Mouse (Mus musculus) urinary bladder, postnatal 4 days (tissue): ENCODE results near the gene Gm49369.
"Not testable (repeated sequence)": the region's sequence is repeated elsewhere in the genome, so short reads cannot be mapped to it uniquely, and the experiment has no call there.

Experiments used
- DNase-seq, 2 experiments: peaks; one replicate each; pipeline ENCODE4 v3.0.0; 2021 to 2022; ENCODE audit warnings: low spot score in 2 of 2

Gm49369 gene

DNA sequence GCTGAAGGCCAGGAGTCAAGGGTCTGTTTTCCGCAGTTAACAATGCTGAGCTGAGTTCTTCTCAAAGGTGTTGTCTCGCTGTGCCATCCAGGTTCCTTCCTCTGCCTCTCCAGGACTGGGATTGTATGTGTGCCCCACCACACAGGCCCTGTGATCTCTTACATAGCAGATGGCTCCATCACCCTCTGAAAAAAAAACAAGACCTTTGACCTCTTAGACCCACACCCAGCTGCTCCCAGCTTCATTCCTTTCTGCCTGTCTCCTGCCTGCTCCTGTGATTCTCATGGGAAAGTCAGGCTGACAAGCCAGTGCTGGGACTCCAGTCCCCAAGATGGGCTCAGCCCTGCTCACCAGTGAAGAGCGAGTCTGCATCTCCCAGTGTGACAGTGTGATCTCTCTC is 54.0 kb downstream of the Gm49369 start:
- no peak for DNase-seq

DNA sequence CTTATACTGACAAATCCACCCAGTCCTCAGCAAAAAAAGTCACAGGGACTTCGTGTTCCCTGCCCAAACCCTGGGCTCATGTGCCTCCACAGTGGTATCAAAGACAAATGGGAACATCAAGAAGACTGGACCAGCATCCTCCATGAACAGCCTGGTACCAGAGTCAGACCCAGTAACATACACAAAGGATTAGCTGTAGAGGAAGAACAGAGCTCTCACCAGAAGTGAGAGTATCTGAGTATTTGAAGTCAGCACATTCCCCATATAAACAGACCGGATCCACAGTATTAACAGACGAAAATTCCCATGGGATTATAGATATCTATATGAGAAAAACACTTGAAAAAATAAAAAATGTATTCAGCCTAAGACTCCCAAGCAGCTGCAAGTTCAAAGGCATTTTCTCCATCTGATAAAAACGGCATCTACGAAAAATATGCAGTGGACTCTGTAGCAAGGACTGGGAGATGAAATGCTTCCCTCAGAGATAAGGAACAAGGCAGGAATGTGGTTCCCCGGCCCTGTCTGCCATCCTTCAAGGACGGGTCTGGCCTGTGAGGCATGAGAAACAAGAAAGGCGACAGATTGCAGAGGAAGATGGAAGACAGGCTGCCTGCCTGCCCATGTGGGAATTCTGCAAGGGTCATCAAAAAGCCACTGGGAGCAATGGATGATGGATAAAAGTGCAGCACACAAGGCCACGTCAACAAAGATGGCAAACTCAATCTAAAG is 55.6 kb downstream of the Gm49369 start:
- DNase-seq = no peak

DNA sequence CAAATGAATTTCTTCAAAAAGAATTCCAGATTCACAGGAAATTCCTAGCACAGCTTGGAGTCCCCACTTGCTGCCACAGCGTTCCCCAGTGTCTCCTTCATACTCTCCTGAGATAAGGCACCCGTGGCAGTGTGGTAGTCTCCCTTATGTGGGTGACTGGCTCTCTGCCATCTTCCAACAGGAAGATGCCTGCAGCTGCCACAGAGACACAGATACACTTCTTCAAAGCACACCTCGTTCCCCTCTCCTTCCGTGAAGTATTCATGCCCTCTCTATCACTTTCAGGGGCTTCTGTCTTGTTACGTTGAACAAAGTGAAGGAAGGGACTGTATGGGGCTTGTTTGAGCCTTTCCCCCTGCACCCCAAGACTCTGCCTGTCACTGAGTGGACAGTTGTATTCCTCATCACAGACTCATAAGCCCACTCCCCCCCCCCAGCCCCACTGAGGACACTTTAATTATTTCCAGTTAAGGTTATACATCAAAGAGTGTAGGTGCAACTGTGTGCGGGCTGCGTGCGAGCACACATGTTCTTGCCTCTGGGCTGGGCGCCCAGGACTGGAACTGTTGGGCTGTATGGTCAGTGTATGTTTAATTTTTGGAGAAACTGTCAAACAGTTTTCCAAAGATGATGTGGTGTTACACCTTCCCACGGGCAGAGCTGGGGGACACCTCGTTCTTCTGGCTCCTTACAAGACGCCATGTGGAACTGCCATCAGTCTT is 58.9 kb downstream of the Gm49369 start:
- DNase-seq = no peak

DNA sequence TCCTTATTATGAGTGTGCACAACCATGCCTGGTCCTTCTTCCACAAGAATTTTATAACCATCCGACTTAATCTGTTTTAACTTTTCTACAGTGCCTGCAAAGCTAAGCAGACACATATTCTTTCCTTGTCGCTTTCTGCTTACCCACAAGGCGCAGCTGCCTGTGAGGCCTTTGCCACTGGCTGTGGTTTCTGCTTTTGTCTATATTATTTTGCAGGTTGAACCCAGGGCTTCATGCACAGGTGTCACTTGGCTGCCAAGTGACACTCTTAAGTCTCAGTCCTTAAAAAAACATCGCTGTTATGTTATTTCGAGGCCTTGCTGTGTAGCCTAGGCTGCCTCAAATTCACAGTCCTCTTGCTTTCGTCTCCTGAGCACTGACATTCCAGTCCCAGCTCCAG is 59.8 kb downstream of the Gm49369 start:
- DNase-seq = no peak

GRCm38 (mm10) chr7:142321637-142322306 is 60.7 kb downstream of the Gm49369 start:
- DNase-seq = not testable (repeated sequence)
